Mouse (Mus musculus): ENCODE measurements around the gene Cited1. TPM values are rescaled to one million over a fixed set of nuclear protein-coding genes. Genes with fewer than 3 reads are reported as not detected.

Cited1 gene
- not detected for total RNA-seq (2023)

GRCm38 (mm10) chrX:102251937-102252860 lies at the start of gene Cited1:
TSS of gene Cited1 (minus strand) at chrX:102252181.

Other genes with a start within 250 kb of the Cited1 start
- 1 to 10 TPM; 2.4 to 2.8 TPM for gene Rtl5, start 180.9 kb downstream of the Cited1 start, total RNA-seq (2023)
- 10 to 100 TPM; 14.7 to 18.6 TPM for gene Pin4, start 132.7 kb downstream of the Cited1 start, total RNA-seq (2023)
- 1 to 10 TPM; 3.1 to 5.0 TPM for gene Ercc6l, start 95.1 kb downstream of the Cited1 start, total RNA-seq (2023)
- gene Rps4x, start 62.8 kb downstream of the Cited1 start, total RNA-seq (2023): 1,000 to 10,000 TPM; 2,356 to 2,957 TPM

Measured in B cell, adult 67 days (primary cell).